Mouse (Mus musculus) G1E (cell line): Measurements from ENCODE around the gene Osm.

ENCODE experiments used
- CTCF ChIP-seq: IDR thresholded peaks from 2 replicates; pipeline ENCODE4 v1.5.1; 2012; ENCODE audit warnings: low read depth, low read length, inconsistent platforms, mixed read lengths
- GATA1 ChIP-seq: IDR thresholded peaks from 2 replicates; pipeline ENCODE4 v1.6.1; 2012; ENCODE audit warnings: borderline replicate concordance, low read length, inconsistent platforms, mixed read lengths
- POLR2AphosphoS5 ChIP-seq: IDR thresholded peaks from 2 replicates; pipeline ENCODE4 v1.6.1; 2012; ENCODE audit warnings: low read depth, low read length, inconsistent platforms; ENCODE audit not compliant: insufficient replicate concordance
- TAL1 ChIP-seq: conservative IDR thresholded peaks from 2 replicates; pipeline ENCODE4 v1.6.1; 2012; ENCODE audit warnings: low read depth, low read length, inconsistent platforms, mixed read lengths

GRCm38 (mm10) chr11:4226569-4227325, 9.5 kb upstream of the Osm start:
- TF ChIP-seq TAL1 = no peak
- no peak for TF ChIP-seq CTCF
- no peak for TF ChIP-seq GATA1
- TF ChIP-seq POLR2AphosphoS5 = no peak
